Mouse (Mus musculus): ENCODE measurements around the gene 4930453N24Rik. TPM values are rescaled to one million over a fixed set of nuclear protein-coding genes. Genes with fewer than 3 reads are reported as not detected.

Gene 4930453N24Rik
- polyA plus RNA-seq, 1 experiment = 21.9 TPM

DNA sequence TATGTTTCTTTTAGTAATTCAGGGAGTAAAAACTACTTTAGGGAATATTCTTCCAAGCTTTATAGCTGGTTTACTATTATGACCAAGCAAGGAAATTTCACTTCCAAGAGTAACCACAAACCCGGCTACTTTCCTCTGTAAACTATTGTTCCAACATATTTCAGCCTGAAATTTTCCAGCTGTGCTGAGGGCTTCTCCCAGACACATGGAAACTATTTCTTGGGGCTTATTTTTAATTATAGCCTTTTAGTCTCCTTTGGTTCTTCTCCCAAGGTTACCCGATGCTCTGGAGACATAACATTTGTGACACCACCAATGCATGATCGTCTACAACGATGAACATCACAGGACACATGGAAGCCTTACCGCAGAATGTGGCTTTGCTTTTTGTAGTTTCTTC, 33.7 kb downstream of the 4930453N24Rik start:
- Histone ChIP-seq H3K4me1 (ENCODE audit: control insufficient read depth, insufficient read depth, low read length) (no peaks in the 10 kb centered on the region), H3K4me3 (ENCODE audit: insufficient read depth, low read length) (no peak overlapping the region), H3K27ac (ENCODE audit: insufficient read depth, low read depth, low read length) (no peak overlapping the region)
- TF ChIP-seq CTCF (IDR thresholded peaks at IDR 0.05; ENCODE audit: low read depth, low read length) (no peak), POLR2A (IDR thresholded peaks at IDR 0.05; ENCODE audit: borderline replicate concordance, low read depth, low read length) (no peak)

- Histone ChIP-seq H3K4me1 (ENCODE audit: control insufficient read depth, insufficient read depth, low read length) (no peaks in the 10 kb centered on the region), H3K27ac (ENCODE audit: insufficient read depth, low read depth, low read length) (no peak overlapping the region), H3K4me3 (ENCODE audit: insufficient read depth, low read length) (no peak overlapping the region)
- TF ChIP-seq POLR2A (IDR thresholded peaks at IDR 0.05; ENCODE audit: borderline replicate concordance, low read depth, low read length) = no peak
- no peak for TF ChIP-seq CTCF (IDR thresholded peaks at IDR 0.05; ENCODE audit: low read depth, low read length)
Observed at GRCm38 (mm10) chr16:64723273-64724057, 47.5 kb downstream of the 4930453N24Rik start.

DNA sequence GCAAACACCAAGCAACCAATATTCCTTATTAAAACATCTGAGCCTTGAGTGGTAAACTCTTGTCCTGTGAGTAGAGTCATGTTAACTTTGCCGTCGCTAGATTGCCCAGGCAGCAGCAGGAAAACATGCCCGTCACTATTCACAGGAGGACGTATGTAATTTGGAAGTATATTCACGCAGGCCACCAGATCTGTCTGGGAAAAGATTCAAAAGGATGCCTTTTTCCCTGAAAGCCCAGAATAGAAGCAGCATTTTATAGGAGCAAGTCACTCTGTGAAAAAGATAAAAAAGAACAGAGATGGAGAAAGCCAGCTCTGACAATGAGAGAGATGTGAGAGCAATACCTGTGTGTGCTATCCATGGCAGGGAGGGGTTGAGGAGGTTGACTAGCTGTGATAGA, 49.4 kb downstream of the 4930453N24Rik start:
- Histone ChIP-seq H3K4me3 (ENCODE audit: insufficient read depth, low read length) (no peak overlapping the region), H3K4me1 (ENCODE audit: control insufficient read depth, insufficient read depth, low read length) (no peaks in the 10 kb centered on the region), H3K27ac (ENCODE audit: insufficient read depth, low read depth, low read length) (no peak overlapping the region)
- TF ChIP-seq POLR2A (IDR thresholded peaks at IDR 0.05; ENCODE audit: borderline replicate concordance, low read depth, low read length) = no peak
- TF ChIP-seq CTCF (IDR thresholded peaks at IDR 0.05; ENCODE audit: low read depth, low read length) = no peak

DNA sequence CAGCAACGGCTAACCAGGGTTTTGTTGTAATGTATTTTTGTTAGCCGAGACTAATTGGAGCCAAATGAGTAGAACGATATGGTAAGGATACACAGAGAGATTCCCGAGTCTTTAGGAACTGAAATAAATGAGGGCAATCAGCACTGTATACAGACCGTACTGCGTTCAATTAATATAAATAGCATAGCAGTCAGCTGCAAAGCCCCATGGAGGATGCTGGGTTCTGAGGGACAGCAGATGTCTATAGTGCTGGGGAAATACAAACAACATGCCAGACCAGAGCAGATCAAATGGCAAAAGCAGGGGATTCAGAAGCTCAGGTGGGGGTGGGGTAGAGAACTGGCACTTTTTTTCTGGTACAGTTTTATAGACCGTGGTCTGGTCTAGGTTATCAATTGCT, 51.9 kb downstream of the 4930453N24Rik start:
- Histone ChIP-seq H3K4me3 (ENCODE audit: insufficient read depth, low read length) (no peak overlapping the region), H3K4me1 (ENCODE audit: control insufficient read depth, insufficient read depth, low read length) (no peaks in the 10 kb centered on the region), H3K27ac (ENCODE audit: insufficient read depth, low read depth, low read length) (no peak overlapping the region)
- TF ChIP-seq CTCF (IDR thresholded peaks at IDR 0.05; ENCODE audit: low read depth, low read length) (no peak), POLR2A (IDR thresholded peaks at IDR 0.05; ENCODE audit: borderline replicate concordance, low read depth, low read length) (no peak)

GRCm38 (mm10) chr16:64717814-64718213, 53.1 kb downstream of the 4930453N24Rik start:
- Histone ChIP-seq H3K27ac (ENCODE audit: insufficient read depth, low read depth, low read length) (no peak overlapping the region), H3K4me3 (ENCODE audit: insufficient read depth, low read length) (no peak overlapping the region), H3K4me1 (ENCODE audit: control insufficient read depth, insufficient read depth, low read length) (no peaks in the 10 kb centered on the region)
- TF ChIP-seq CTCF (IDR thresholded peaks at IDR 0.05; ENCODE audit: low read depth, low read length) (no peak), POLR2A (IDR thresholded peaks at IDR 0.05; ENCODE audit: borderline replicate concordance, low read depth, low read length) (no peak)

GRCm38 (mm10) chr16:64711816-64712215, 59.1 kb downstream of the 4930453N24Rik start:
- TF ChIP-seq POLR2A (IDR thresholded peaks at IDR 0.05; ENCODE audit: borderline replicate concordance, low read depth, low read length) = no peak
- no peak for TF ChIP-seq CTCF (IDR thresholded peaks at IDR 0.05; ENCODE audit: low read depth, low read length)
- no peaks in the 10 kb centered on the region for H3K4me1 ChIP-seq (ENCODE audit: control insufficient read depth, insufficient read depth, low read length)
- no peak overlapping the region for H3K4me3 ChIP-seq (ENCODE audit: insufficient read depth, low read length)
- H3K27ac ChIP-seq (ENCODE audit: insufficient read depth, low read depth, low read length) = no peak overlapping the region

Other genes starting within 250 kb of the 4930453N24Rik start
- not detected in 2 replicates for gene Csnka2ip, start 168.8 kb downstream of the 4930453N24Rik start, polyA plus RNA-seq (2012; ENCODE audit: insufficient read depth, insufficient read length, missing spikeins)
- gene Zfp654, start 80.5 kb upstream of the 4930453N24Rik start, polyA plus RNA-seq (2012; ENCODE audit: insufficient read depth, insufficient read length, missing spikeins) = 7.5 and 7.9 TPM in 2 replicates
- gene Cggbp1, start 80.8 kb upstream of the 4930453N24Rik start, polyA plus RNA-seq (2012; ENCODE audit: insufficient read depth, insufficient read length, missing spikeins) = 76.4 and 84.7 TPM in 2 replicates